Mouse (Mus musculus) intestine, embryonic 14.5 days (tissue): ENCODE measurements around the gene Akap13. TPM values are rescaled to one million over a fixed set of nuclear protein-coding genes. Genes with fewer than 3 reads are reported as not detected.

Experiments
- ATAC-seq: fragments of 200-750 bp; cut with Nextera tagmentation; replicated peaks from 2 replicates; pipeline ENCODE4 v1.8.0; 2017; ENCODE audit warnings: low read depth, moderate number of reproducible peaks, moderate TSS enrichment, moderate library complexity; ENCODE audit not compliant: low FRiP score, low TSS enrichment
- DNase-seq: peaks from one replicate; pipeline ENCODE4 v3.0.0-alpha.2; 2018; ENCODE audit warnings: low spot score
- H3K27ac ChIP-seq: fragments of 300-500 bp; sonication (generic); 2 replicates; pipeline ENCODE4 v1.5.1; 2014; ENCODE audit warnings: low read depth, mild to moderate bottlenecking, control low read depth
- H3K27me3 ChIP-seq: fragments of 300-500 bp; sonication (generic); replicated peaks from 2 replicates; pipeline ENCODE4 v1.6.1; 2014; ENCODE audit warnings: low read length, control low read depth; ENCODE audit not compliant: control insufficient read depth, insufficient read depth
- H3K36me3 ChIP-seq: fragments of 300-500 bp; sonication (generic); 2 replicates; pipeline ENCODE4 v1.6.1; 2014; ENCODE audit warnings: low read length, control low read depth; ENCODE audit not compliant: control insufficient read depth, insufficient read depth
- H3K4me1 ChIP-seq: fragments of 300-500 bp; sonication (generic); replicated peaks from 2 replicates; pipeline ENCODE4 v1.6.1; 2014; ENCODE audit warnings: low read length, control low read depth, mixed read lengths; ENCODE audit not compliant: control insufficient read depth, insufficient read depth
- H3K4me2 ChIP-seq: fragments of 300-500 bp; sonication (generic); 2 replicates; pipeline ENCODE4 v1.6.1; 2014; ENCODE audit warnings: low read length
- H3K4me3 ChIP-seq: fragments of 300-500 bp; sonication (generic); 2 replicates; pipeline ENCODE4 v1.5.1; 2014; ENCODE audit warnings: low read depth, low read length, control low read depth, mixed read lengths
- H3K9ac ChIP-seq: fragments of 300-500 bp; sonication (generic); 2 replicates; pipeline ENCODE4 v1.6.1; 2014; ENCODE audit warnings: mild to moderate bottlenecking, low read length
- H3K9me3 ChIP-seq: fragments of 300-500 bp; sonication (generic); 2 replicates; pipeline ENCODE4 v1.6.1; 2016; ENCODE audit warnings: low read length, control low read depth; ENCODE audit not compliant: control insufficient read depth
- WGBS: fragments of 180-500 bp; shearing (Covaris S2); extraction: QIAGEN DNeasy Blood & Tissue Kit; methylation state at CpG from one replicate; pipeline ENCODE4 v1.1.7; 2014; 5-methylcytosine and 5-hydroxymethylcytosine counted together
- polyA plus RNA-seq: library from polyadenylated mRNA; unstranded; fragments of >200 nt; fragmentation: Nextera tagmentation; extraction: Ambion mirVana; gene quantifications from 2 replicates; pipeline ENCODE4 v1.2.1, GENCODE M21; 2014

The Akap13 gene
- polyA plus RNA-seq, 1 experiment from 2014 or later: 51.5 TPM

GRCm38 (mm10) chr7:75620976-75621375 is 165.6 kb downstream of the Akap13 start:
- DNase-seq (no peak), ATAC-seq (no peak)
- WGBS: 80% methylated on average over 4 of the region's 4 CpGs
- Histone ChIP-seq H3K4me1 (no peaks in the 10 kb centered on the region; the same call in 1 of the 2 replicates), H3K36me3 (peaks cover 3% of the 10 kb centered on the region; the same call in 1 of the 2 replicates), H3K9ac (no peak overlapping the region), H3K4me2 (no peak overlapping the region), H3K27me3 (no peaks in the 10 kb centered on the region), H3K9me3 (no peaks in the 10 kb centered on the region), H3K27ac (no peak overlapping the region), H3K4me3 (no peak overlapping the region)

GRCm38 (mm10) chr7:75627831-75628230 is 172.5 kb downstream of the Akap13 start:
- 42% methylated on average over 2 of the region's 2 CpGs for WGBS
- ATAC-seq: no peak
- no peak overlapping the region; the same call in 1 of the 2 replicates for H3K27ac ChIP-seq

GRCm38 (mm10) chr7:75629669-75630068 is 174.3 kb downstream of the Akap13 start:
- Histone ChIP-seq H3K4me2 (no peak overlapping the region), H3K27ac (no peak overlapping the region), H3K27me3 (no peaks in the 10 kb centered on the region), H3K4me1 (no peaks in the 10 kb centered on the region; the same call in 1 of the 2 replicates), H3K9me3 (no peaks in the 10 kb centered on the region), H3K36me3 (no peaks in the 10 kb centered on the region), H3K4me3 (no peak overlapping the region), H3K9ac (no peak overlapping the region)
- DNase-seq (no peak), ATAC-seq (no peak)
- 89% methylated on average over 4 of the region's 4 CpGs for WGBS

More at GRCm38 (mm10) chr7:75627831-75628230, 172.5 kb downstream of the Akap13 start:
- Histone ChIP-seq H3K9me3 (no peaks in the 10 kb centered on the region), H3K4me2 (no peak overlapping the region), H3K36me3 (no peaks in the 10 kb centered on the region), H3K9ac (no peak overlapping the region), H3K27me3 (no peaks in the 10 kb centered on the region), H3K4me3 (no peak overlapping the region), H3K4me1 (no peaks in the 10 kb centered on the region)
- DNase-seq: no peak

- Histone ChIP-seq H3K27me3 (no peaks in the 10 kb centered on the region), H3K4me3 (no peak overlapping the region), H3K9me3 (no peaks in the 10 kb centered on the region), H3K27ac (no peak overlapping the region), H3K4me2 (no peak overlapping the region), H3K9ac (no peak overlapping the region), H3K36me3 (no peaks in the 10 kb centered on the region), H3K4me1 (no peaks in the 10 kb centered on the region; the same call in 1 of the 2 replicates)
- ATAC-seq (no peak), DNase-seq (no peak)
- 61% methylated on average over 3 of the region's 3 CpGs for WGBS
Measured at GRCm38 (mm10) chr7:75632941-75633340, 177.6 kb downstream of the Akap13 start.

- DNase-seq (no peak), ATAC-seq (no peak)
- no peaks in the 10 kb centered on the region for H3K27me3 ChIP-seq
- H3K9ac ChIP-seq: no peak overlapping the region
- no peaks in the 10 kb centered on the region; the same call in 1 of the 2 replicates for H3K4me1 ChIP-seq
- H3K36me3 ChIP-seq: no peaks in the 10 kb centered on the region
- H3K4me2 ChIP-seq: no peak overlapping the region
- H3K4me3 ChIP-seq: no peak overlapping the region
- no peak overlapping the region for H3K27ac ChIP-seq
- no peaks in the 10 kb centered on the region for H3K9me3 ChIP-seq
Measured at GRCm38 (mm10) chr7:75633393-75633792, 178.1 kb downstream of the Akap13 start.

GRCm38 (mm10) chr7:75633807-75634526 is 178.6 kb downstream of the Akap13 start:
- H3K9ac ChIP-seq: no peak overlapping the region
- 65% methylated on average over 7 of the region's 7 CpGs for WGBS
- H3K27ac ChIP-seq: no peak overlapping the region
- no peaks in the 10 kb centered on the region for H3K27me3 ChIP-seq
- DNase-seq (no peak), ATAC-seq (no peak)
- H3K4me1 ChIP-seq: no peaks in the 10 kb centered on the region; the same call in 1 of the 2 replicates
- H3K9me3 ChIP-seq: no peaks in the 10 kb centered on the region
- H3K4me2 ChIP-seq: no peak overlapping the region
- no peaks in the 10 kb centered on the region for H3K36me3 ChIP-seq
- no peak overlapping the region for H3K4me3 ChIP-seq

- no peaks in the 10 kb centered on the region for H3K9me3 ChIP-seq
- 54% methylated on average over 3 of the region's 3 CpGs for WGBS
- no peak overlapping the region for H3K27ac ChIP-seq
- H3K9ac ChIP-seq: no peak overlapping the region
- no peak overlapping the region for H3K4me2 ChIP-seq
- H3K36me3 ChIP-seq: no peaks in the 10 kb centered on the region
- no peaks in the 10 kb centered on the region for H3K27me3 ChIP-seq
- no peak for ATAC-seq
- no peak for DNase-seq
- H3K4me3 ChIP-seq: no peak overlapping the region
- peaks cover 20% of the 10 kb centered on the region for H3K4me1 ChIP-seq
Measured at GRCm38 (mm10) chr7:75638769-75639168, 183.4 kb downstream of the Akap13 start.

GRCm38 (mm10) chr7:75639541-75639940 is 184.2 kb downstream of the Akap13 start:
- Histone ChIP-seq H3K4me1 (peaks cover 28% of the 10 kb centered on the region), H3K9me3 (no peaks in the 10 kb centered on the region), H3K36me3 (no peaks in the 10 kb centered on the region), H3K27me3 (no peaks in the 10 kb centered on the region), H3K9ac (no peak overlapping the region), H3K27ac (peak overlapping the region; percentile 10; the same call in 1 of the 2 replicates), H3K4me3 (no peak overlapping the region), H3K4me2 (no peak overlapping the region)
- 30% methylated on average over 3 of the region's 3 CpGs for WGBS
- ATAC-seq: no peak
- peak; percentile 71 for DNase-seq

GRCm38 (mm10) chr7:75640074-75640473 is 184.7 kb downstream of the Akap13 start:
- no peak for ATAC-seq
- Histone ChIP-seq H3K4me2 (no peak overlapping the region), H3K27me3 (no peaks in the 10 kb centered on the region), H3K9ac (no peak overlapping the region), H3K4me1 (peaks cover 30% of the 10 kb centered on the region), H3K9me3 (no peaks in the 10 kb centered on the region), H3K4me3 (no peak overlapping the region), H3K36me3 (no peaks in the 10 kb centered on the region), H3K27ac (peak overlapping the region; percentile 10; the same call in 1 of the 2 replicates)
- no peak for DNase-seq
